Mouse (Mus musculus) mesoderm, embryonic 11.5 days (tissue): Measurements from ENCODE around the gene Gm5622.
"Not testable (repeated sequence)": the region's sequence is repeated elsewhere in the genome, so short reads cannot be mapped to it uniquely, and the experiment has no call there.

Experiments used
- DNase-seq: peaks from one replicate; pipeline ENCODE4 v3.0.0-alpha.2; 2012; ENCODE audit warnings: low read depth, low spot score

Gm5622 gene

GRCm38 (mm10) chr14:51552490-51552889 is at the start of gene Gm5622:
TSS of gene Gm5622 (plus strand) at chr14:51552790.
- DNase-seq, result no peak

- no peak for DNase-seq
Measured at GRCm38 (mm10) chr14:51507416-51507815, 45.2 kb upstream of the Gm5622 start.

- DNase-seq, result not testable (repeated sequence)
Measured at GRCm38 (mm10) chr14:51573963-51574362, 21.4 kb downstream of the Gm5622 start, which contains the start of gene Gm17175. TSS of gene Gm17175 (minus strand) at chr14:51574063.

GRCm38 (mm10) chr14:51592039-51592438 is 39.4 kb downstream of the Gm5622 start, which contains the start of gene Gm17174:
TSS of gene Gm17174 (minus strand) at chr14:51592139.
- DNase-seq, result not testable (repeated sequence)

GRCm38 (mm10) chr14:51611210-51611609 is 58.6 kb downstream of the Gm5622 start, which contains the start of gene Gm17078:
TSS of gene Gm17078 (minus strand) at chr14:51611310.
- DNase-seq, result no peak

GRCm38 (mm10) chr14:51632426-51632825 is 79.8 kb downstream of the Gm5622 start:
- DNase-seq, result not testable (repeated sequence)

- not testable (repeated sequence) for DNase-seq
Measured at GRCm38 (mm10) chr14:51635566-51635965, 83.0 kb downstream of the Gm5622 start, which contains the start of gene Gm4181. TSS of gene Gm4181 (minus strand) at chr14:51635666.

GRCm38 (mm10) chr14:51677269-51677668 is 124.7 kb downstream of the Gm5622 start:
- DNase-seq, result no peak

GRCm38 (mm10) chr14:51695368-51695767 is 142.8 kb downstream of the Gm5622 start, which contains the start of gene Gm17079:
TSS of gene Gm17079 (minus strand) at chr14:51695468.
- not testable (repeated sequence) for DNase-seq
